Mouse (Mus musculus): ENCODE data around the gene Dennd1c. TPM values are rescaled to one million over a fixed set of nuclear protein-coding genes. Genes with fewer than 3 reads are reported as not detected.

Dennd1c gene
- total RNA-seq (2021): 1 to 10 TPM; 1.3 to 2.3 TPM

DNA sequence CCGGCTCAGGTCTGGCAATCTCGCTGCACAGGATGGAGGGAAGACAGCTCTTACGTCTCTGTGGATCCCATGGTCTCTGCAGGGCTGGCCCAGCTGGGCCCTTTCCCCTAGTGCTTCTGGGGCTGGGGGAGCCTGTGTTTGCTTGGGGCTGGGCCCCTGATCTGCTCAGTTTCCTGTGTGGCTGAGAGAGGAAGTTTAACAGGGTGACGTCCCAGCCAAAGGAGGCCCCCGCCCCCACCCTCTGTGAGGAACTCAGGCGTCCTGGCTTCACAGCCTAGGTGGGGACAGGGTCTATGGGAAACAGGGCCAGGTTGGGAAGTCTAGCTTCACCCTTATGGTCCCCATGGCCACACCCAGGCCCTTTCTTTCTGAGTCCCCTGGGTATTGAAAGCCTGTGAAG is at the start of gene Dennd1c:
Dennd1c (minus strand) TSS at position 179 of the 400 bp plus-strand sequence.
- intact Hi-C loops (cut with DNase I): no loop called here
- no peak for DNase-seq

DNA sequence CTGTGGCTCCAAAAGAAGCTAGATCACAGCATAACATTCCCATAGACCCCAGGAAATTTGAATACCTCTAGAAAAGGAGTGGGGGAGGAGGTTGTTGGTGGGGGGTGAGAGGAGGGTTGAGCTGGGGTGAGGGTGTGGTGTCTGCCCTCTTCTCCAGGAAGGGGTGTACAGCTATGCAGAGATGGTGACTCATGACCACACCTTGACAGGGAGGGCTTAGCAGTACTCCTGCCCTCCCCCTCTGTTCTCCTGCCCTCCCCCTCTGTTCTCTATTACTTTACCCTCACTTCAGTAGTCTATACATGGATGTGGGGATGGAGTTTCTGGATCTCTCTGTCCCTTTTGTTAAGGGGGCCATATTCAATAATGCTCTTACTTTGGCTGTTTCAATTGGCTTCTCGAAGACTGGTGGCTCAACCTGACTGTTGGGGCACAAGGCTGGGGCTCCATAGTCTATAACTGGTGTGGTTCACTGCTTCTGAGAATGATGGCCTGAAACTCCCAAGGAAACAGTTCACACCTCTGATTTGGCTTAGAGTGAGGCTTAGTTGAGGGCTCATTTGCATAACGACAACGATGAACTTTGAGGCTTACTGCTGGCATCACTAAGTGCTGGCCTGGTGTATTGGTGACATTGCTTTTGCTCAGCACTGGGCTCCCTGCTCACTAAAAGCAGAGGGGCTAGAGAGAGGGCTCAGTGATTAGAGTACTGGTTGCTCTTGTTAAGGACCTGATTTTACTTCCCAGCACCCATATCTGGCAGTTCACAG is 47.7 kb upstream of the Dennd1c start:
- intact Hi-C loops (cut with DNase I): no loop called here
- no peak for DNase-seq

DNA sequence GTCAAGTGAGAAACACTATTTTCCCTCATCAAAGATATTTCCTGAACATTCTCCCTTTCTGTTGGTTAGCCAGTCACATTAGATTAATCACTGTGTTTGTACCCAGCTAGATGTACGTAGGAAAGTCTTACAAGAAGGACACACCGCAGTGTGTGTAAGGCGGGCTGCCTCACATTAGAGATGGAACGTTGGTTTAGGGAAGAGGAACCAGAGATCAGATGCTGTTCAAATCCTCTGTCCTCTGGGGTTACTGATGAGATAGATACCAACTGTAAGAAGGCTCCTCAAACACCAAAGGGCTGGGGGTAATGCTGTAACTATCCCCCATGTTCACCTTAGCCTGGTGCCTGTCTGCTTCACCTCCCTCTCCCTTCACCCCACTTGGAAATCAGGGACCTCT is 46.5 kb upstream of the Dennd1c start:
- no peak for DNase-seq
- intact Hi-C loops (cut with DNase I): no loop called here

DNA sequence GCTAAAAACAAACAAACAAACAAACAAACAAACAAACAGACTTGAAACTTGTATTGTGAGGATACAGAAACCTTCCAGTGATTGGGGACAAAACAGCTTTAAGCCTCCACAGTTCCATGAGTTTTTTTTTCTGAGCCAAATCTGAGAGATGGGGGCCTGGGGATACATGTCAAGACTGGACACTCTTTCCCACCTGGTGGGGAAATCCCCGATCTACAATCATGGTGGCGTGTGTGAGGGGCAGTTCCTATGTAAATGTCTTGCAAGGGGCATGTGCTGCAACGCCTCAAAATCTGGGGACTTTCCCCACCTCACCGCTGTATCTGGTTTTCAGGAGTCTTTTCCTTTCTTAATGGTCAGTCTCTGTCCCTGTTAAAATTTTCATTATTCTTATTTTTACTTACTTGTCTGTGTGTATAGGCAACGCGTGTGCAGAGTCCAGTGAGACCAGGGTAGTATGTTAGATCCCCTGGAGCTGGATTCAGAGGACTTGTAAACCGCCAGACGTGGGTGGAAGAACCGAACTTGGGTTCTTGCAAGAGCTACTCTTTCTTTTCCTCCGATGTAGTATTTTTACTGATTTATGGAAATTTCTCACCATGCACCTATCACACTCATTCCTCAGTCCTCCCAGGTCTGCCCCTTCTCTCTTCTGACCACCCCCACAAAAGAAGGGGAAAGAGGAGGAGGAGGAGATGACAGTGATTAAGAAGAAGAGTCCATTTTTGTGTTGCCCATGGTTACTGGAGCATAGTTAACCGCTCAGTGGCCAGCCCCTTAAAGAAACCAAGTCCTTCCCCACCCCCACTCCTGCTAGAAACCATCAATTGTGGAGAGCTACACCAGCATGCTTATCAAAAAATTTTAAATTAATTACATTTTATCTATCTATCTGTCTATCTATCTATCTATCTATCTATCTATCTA is 45.1 kb upstream of the Dennd1c start:
- no peak for DNase-seq
- intact Hi-C loops (cut with DNase I): no loop called here

DNA sequence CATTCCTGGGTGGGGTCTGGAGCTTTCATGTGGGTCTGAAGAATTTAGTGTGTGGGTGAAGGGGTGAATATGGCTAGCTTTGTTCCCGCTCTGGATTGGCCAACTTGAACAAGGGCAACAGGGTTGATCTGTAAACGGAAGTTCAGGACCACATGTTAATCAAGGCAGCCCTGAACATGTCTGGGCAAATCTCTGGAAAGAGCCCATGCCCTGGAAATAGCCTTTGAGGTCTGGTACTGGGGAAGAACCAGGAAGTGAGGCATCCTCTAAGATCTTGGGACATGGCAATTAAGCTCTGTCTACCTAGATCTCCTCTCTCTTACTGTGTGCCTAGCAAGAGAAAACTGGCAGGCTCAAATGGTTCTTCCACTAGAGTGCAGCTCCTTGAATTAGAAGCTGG is 43.5 kb upstream of the Dennd1c start:
- intact Hi-C loops (cut with DNase I): no loop called here
- DNase-seq: no peak

DNA sequence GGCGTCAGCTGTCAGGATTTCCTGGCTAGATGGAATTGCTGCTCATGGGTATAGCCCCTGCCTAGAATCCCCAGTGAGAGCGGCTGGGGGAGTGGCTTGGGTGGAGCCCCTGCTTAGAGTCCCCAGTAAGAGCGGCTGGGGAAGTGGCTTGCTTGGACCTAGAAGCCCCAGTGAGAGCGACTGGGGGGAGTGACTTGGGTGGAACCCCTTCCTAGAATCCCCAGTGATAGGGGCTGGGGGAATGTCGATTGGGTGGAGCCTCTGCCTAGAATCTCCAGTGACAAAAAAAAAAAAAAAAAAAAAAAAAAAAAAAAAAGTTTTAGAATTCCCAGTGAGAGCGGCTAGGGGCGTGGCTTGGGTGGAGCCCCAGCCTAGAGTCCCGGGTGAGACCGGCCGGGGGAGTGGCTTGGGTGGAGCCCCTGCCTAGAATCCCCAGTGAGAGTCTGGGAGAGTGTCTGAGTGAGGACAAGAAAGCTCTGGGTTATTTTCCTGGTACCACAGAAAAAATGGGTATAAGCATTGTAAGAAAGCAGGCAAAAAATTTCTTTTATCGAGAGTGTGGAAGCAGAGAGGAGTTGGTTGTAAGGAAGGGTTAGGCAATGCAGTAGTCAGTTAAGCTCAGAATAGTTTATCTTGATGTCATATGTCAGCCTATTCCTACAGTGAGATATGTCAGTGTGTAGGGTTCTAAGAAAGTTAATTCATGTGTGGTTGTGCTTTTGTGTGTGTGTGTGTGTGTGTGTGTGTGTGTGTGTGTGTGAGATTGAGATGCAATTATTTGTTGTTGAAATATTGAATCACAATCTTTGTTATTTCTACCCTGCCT is 40.4 kb upstream of the Dennd1c start:
- DNase-seq: peak; percentile 29 to 31
- intact Hi-C loops (cut with DNase I): loop anchor here (1.0 kb wide), 1 partner anchor 114 kb away; no protein-coding TSS in a partner anchor

DNA sequence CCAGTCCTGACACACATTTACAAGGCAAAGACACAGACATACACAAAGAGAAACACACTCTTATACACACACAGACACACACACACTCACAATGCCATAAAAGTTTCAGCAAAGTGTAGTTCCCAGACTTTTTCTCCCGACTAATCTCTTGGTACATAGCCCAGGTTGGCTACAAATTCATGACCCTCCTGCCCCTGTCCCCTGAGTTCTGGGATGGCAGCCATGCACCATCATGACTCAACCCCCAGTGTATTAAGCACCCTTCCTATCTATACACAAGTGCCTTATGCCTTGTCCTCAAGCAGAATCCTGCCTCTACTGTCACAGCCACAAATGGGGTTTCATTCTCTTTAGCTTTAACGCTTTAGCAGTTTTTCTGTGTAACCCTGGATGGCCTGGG is 38.5 kb upstream of the Dennd1c start:
- no peak for DNase-seq
- intact Hi-C loops (cut with DNase I): no loop called here

DNA sequence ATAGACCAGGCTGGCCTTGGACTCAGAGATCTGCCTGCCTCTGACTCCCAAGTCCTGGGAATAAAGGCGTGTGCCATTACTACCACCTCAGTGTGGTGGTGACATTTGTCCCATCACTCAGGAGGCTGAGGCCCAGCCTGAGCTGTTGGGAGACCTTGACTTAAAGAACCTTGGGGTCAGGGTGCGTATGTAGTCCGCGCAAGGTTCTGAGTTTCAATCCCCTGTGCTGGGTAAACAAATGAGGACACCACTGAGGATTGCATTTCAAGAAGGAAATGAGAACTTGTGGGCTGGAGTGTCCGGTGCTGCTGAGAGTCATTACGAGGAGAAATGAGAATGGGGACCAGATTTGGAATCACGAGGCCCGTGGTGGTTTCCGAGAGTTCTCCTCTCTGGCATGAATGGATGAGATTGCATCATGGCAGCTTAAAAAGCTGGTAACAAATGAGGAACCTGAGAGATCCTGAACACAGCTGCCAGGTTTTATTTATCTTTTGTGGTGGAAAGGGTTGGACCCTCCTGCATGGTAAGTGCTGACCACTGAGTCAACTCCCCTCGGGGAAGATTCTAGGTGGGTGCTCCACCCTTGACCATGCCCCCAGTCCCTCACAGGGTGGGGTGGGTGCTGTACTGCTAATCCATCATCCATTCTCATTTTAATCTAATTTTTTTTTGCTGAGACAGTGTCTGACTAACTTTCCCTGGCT is 34.6 kb upstream of the Dennd1c start:
- intact Hi-C loops (cut with DNase I): no loop called here
- peak in 1 of 2 experiments; percentile 18 for DNase-seq

DNA sequence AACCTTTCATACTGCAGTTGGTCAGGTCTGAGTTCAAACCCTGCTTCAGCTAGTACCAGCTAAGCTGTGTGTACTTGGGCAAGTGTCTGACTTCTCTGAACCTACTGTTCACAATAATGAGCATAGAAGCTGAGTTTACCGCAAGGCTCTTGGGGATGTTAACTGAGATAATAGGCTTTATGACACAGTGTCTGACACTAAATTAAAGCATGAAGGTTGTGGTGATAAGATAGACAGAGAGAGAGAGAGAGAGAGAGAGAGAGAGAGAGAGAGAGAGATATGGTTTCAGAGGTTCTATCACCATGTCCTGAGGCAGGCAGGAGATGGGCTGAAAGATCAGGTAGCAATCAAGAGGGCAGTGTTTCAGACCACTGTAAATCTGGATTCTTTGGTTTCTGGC is 31.7 kb upstream of the Dennd1c start:
- intact Hi-C loops (cut with DNase I): no loop called here
- DNase-seq: no peak

DNA sequence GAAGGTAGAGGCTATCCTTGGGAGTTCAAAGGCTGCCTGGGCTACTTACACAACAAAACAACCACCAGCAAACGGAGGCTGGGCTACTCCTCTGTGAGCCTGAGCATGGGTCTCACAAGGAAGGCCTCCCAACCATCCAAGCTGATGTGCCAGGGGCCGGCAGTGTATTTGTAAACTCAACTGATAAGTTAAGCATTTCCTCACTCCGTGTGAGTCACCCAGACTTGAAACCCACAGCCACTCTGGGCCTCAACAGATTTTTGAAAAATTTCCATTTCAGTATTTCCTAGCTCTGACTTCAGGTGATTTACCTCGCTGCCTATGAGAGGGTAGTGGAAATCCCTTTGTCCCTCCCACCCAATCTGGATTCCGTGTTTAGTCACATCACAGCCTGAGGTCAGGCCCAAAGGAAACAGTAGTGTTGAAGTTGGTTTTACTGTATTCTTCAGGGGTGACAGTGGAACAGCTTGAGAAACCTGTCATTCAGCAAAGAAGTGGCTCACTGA is 30.4 kb upstream of the Dennd1c start:
- DNase-seq: no peak
- intact Hi-C loops (cut with DNase I): no loop called here

DNA sequence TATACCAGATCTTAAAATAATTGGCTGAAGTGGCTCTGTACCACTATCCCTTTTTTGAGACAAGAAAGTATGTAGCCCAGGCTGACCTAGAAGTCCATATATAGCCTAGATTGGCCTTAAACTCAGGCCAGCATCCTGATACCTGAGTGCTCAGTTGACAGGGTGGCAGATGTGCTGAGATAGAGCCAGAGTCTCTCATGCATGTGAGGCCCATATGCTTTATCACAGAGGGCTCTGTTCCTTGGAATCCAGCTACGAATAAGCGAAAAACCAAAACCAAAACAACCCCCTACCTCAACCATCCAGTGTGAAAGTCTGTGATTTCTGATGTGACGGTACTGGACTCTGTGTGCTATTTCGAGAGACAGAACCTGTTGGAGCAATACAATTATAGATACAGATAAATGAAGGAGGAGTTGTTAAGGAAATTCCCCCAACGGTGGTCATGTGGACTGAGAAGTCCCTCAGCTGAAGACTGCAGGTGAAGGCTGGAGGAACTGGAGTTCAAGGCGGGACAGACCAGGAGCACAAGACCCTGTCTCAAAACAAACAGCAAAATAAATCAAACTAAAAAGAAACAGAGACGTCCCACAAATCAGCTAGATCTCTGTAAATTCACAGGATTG is 29.8 kb upstream of the Dennd1c start:
- DNase-seq: no peak
- intact Hi-C loops (cut with DNase I): no loop called here

DNA sequence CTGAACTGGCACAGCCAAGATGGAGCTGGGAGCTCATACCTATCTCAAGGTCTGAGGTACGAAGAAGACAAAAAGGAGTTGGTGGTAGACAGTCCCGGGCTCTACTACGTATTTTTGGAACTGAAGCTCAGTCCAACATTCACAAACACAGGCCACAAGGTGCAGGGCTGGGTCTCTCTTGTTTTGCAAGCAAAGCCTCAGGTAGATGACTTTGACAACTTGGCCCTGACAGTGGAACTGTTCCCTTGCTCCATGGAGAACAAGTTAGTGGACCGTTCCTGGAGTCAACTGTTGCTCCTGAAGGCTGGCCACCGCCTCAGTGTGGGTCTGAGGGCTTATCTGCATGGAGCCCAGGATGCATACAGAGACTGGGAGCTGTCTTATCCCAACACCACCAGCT is 28.8 kb upstream of the Dennd1c start:
- intact Hi-C loops (cut with DNase I): no loop called here
- no peak for DNase-seq

DNA sequence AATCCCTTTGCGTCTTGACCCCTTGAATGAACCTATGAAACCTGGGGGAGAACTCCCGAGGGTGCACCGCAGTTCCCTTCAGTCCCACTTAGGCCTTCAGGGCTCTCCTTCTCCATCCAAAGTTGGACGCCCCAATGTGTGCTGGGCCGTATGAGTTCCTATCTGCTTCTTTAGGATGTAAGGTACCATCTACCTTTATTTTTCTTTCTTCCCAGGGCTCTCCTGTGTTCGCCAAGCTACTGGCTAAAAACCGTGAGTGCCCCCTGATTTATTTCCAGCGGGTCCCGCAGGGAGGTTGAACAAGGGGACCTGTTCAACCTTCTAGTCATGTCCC is 27.7 kb upstream of the Dennd1c start:
- intact Hi-C loops (cut with DNase I): no loop called here
- DNase-seq: no peak

DNA sequence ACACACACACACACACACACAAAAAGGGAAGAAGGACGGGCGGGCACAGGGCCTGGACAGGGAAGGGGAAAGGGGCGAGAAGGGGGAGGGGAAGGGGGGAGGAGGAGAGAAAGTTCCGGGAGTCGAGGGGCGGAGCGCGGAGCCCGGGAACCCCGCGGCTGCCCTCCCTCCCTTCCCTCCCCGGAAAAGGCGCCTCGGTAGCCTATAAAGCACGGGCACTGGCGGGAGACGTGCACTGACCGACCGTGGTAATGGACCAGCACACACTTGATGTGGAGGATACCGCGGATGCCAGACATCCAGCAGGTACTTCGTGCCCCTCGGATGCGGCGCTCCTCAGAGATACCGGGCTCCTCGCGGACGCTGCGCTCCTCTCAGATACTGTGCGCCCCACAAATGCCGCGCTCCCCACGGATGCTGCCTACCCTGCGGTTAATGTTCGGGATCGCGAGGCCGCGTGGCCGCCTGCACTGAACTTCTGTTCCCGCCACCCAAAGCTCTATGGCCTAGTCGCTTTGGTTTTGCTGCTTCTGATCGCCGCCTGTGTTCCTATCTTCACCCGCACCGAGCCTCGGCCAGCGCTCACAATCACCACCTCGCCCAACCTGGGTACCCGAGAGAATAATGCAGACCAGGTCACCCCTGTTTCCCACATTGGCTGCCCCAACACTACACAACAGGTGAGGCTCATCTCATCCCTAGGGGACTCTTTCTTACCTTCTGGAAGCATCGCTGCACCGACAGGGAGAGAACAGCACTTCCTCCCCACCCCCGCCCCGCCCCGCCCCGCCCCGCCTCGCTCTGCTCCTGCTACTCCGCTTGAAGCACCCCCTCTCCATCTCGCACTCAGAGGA is 27.1 kb upstream of the Dennd1c start, which contains the start of gene Tnfsf9:
Tnfsf9 (plus strand) TSS at position 145 of the 854 bp plus-strand sequence.
- DNase-seq: peak; percentile 30 to 44
- intact Hi-C loops (cut with DNase I): no loop called here

DNA sequence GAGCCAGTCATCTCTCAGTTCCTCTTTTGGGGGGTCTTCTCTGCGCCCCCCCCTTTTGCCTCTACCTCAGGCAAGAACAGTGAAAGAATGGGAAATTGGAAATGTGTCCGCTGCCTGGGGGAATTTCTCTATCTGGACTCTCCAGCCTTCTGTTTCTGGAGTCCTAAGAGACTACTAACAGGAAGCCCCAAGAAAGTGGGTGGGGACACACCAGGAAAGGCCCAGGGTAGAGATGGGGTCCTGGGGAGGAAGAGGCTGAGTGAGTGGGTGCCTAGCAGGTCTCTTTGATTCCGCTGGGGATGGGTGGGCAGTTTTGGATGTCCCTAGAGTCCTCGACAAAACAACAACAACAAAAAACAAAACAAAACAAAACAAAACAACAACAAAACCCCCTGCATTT is 26.2 kb upstream of the Dennd1c start:
- intact Hi-C loops (cut with DNase I): no loop called here
- peak; percentile 4 to 15 for DNase-seq

DNA sequence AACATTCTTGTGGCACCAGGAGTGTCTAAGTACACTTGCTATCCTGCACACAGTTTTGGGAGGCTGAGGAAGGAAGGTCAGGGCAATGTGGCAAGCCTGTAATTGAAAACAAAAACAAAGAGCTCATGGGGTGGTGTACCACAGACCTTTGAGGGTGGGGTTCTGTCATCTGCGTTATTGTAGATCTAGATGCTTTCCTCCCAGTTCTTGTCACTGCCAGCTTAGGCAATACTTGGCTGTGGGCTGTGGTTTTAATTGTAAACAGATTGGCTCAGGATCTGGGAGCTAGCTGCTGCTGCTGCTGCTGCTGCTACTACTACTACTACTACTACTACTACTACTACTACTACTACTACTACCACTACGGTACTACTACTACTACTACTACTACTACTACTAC is 24.0 kb upstream of the Dennd1c start:
- intact Hi-C loops (cut with DNase I): no loop called here
- no peak for DNase-seq

DNA sequence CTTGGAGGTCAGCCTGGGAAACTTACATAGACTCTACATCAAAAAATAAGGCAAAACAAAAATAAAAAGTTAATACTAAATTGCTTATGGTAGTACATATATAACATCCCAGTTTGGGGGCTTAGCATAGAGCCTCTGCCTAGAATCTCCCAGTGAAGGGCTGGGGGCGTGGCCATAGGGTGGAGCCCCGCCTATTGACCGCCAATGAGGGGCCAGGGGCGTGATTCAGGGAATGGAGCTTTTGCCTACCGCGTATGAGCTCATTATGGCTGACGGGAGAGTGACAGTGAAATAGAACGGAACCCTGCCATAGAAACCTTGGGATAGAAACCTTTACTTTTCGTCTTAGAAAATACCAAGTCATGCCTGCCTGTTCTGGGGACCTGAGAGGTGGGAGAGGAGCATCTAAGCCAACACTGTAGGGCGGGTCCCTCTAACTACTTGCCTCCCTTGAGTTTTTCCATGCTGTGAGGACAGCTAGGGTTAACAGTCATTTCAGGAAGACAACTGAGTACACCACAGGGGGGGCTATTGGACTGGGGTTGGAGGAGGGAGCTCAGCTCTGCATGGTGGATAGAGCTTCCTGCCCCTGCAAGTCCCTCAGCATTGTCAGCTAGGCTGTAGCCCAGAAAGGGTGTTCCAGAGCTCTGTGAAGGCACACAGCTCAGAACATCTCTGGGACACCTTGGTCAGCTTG is 21.5 kb upstream of the Dennd1c start:
- DNase-seq: no peak
- intact Hi-C loops (cut with DNase I): no loop called here

DNA sequence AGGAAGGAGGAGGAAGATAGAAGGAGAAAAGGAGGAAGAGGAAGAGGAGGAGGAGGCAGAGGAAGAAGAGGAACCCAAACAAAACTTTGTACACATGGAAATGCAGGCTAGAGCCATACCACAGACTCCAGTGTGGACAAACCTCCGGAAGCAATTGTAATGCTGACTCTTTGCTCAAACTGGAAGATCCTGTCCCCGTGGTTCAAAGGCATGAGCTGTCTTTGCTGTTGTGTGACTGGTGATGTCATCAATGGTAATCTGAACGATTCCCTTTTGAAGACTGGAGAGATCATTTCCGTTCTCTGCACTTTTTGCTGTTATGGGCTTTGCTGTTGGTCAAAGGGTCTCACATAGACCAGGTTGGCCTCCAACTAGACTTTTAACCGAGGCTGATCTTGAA is 20.0 kb upstream of the Dennd1c start:
- no peak for DNase-seq
- intact Hi-C loops (cut with DNase I): no loop called here
